Mouse (Mus musculus): ENCODE measurements at regions not wholly inside any gene's neighbourhood (a gene's known extent, or its start where the extent isn't known, plus 50 kb on each side); places are given as distances from the start of the nearest gene placed in this dataset.

DNA sequence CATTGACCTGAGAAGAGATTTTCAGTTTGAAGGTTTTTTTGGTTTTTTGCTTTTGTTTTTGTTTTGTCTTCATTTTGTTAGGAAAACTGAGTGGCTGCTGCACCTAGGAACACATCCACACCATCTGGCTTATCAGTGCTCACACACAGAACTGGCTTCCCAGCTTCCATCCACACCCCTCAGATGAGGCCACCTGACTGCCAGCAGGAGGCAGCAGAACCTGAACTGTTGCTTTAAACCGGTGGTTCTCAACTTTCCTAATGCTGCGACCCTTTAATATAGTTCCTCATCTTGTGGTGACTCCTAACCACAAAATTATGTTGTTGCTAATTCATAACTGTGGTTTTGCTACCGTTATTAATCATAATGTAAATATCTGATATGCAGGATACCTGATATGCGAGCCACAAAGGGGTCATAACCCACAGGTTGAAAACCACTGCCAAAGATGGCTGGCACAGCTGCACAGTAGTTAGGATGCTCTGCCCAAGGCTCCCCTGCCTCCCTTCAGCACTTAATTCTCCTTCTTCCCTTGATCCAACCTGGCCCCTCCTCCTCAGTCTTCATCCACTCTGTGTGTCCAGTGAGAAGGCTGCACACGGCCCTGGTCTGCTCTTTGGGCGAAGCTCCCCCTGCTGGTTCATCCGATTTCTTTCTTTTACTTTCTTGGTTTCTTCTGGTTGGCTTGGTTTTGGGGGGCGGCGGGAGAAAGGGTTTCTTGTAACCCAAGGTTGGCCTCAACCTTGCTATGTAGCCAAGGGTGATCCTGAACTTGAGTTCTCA lies 126.5 kb downstream of the Il20rb start:
- H3K9ac ChIP-seq (replicated peaks; ENCODE audit: low read depth) = no peak overlapping the region
- no peaks in the 10 kb centered on the region for H3K36me3 ChIP-seq (ENCODE audit: insufficient read depth, low read length)
- TF ChIP-seq CTCF (IDR thresholded peaks at IDR 0.05) = peak; percentile 57
- no peak for TF ChIP-seq EP300 (IDR thresholded peaks at IDR 0.05)
- ATAC-seq (peak; percentile 26; the same call in 1 of the 2 replicates), DNase-seq (ENCODE audit: low spot score) (peak; percentile 23)
- no peaks in the 10 kb centered on the region for H3K4me1 ChIP-seq (ENCODE audit: insufficient read depth, low read depth, low read length)
- H3K4me2 ChIP-seq (replicated peaks; ENCODE audit: low read depth, low read length) = no peak overlapping the region
- H3K27me3 ChIP-seq (replicated peaks; ENCODE audit: insufficient read depth, low read length) = no peaks in the 10 kb centered on the region
- H3K27ac ChIP-seq (ENCODE audit: low read length) = no peak overlapping the region
- no peak overlapping the region for H3K4me3 ChIP-seq (ENCODE audit: low read depth, low read length)
- 69% methylated on average over 9 of the region's 9 CpGs for WGBS
- H3K9me3 ChIP-seq (ENCODE audit: low read length) = no peaks in the 10 kb centered on the region

- no peaks in the 10 kb centered on the region for H3K36me3 ChIP-seq (ENCODE audit: insufficient read depth, low read length)
- no peak for ATAC-seq
- H3K4me3 ChIP-seq (ENCODE audit: low read depth, low read length) = no peak overlapping the region
- H3K4me1 ChIP-seq (ENCODE audit: insufficient read depth, low read depth, low read length) = no peaks in the 10 kb centered on the region
- no peaks in the 10 kb centered on the region for H3K9me3 ChIP-seq (ENCODE audit: low read length)
- H3K9ac ChIP-seq (replicated peaks; ENCODE audit: low read depth) = no peak overlapping the region
- TF ChIP-seq CTCF (IDR thresholded peaks at IDR 0.05) (no peak), EP300 (IDR thresholded peaks at IDR 0.05) (no peak)
- H3K4me2 ChIP-seq (replicated peaks; ENCODE audit: low read depth, low read length) = no peak overlapping the region
- no peak overlapping the region for H3K27ac ChIP-seq (ENCODE audit: low read length)
- no peaks in the 10 kb centered on the region for H3K27me3 ChIP-seq (replicated peaks; ENCODE audit: insufficient read depth, low read length)
- DNase-seq (ENCODE audit: low spot score) = no peak
- 37% methylated on average over 12 of the region's 12 CpGs for WGBS
Observed at GRCm38 (mm10) chr9:100357553-100357952, 129.0 kb downstream of the Il20rb start.

GRCm38 (mm10) chr9:100340796-100341195 lies 145.8 kb downstream of the Il20rb start:
- TF ChIP-seq EP300 (IDR thresholded peaks at IDR 0.05) (no peak), CTCF (IDR thresholded peaks at IDR 0.05) (no peak)
- no peak overlapping the region for H3K9ac ChIP-seq (replicated peaks; ENCODE audit: low read depth)
- no peaks in the 10 kb centered on the region for H3K4me1 ChIP-seq (ENCODE audit: insufficient read depth, low read depth, low read length)
- no peak overlapping the region for H3K4me2 ChIP-seq (replicated peaks; ENCODE audit: low read depth, low read length)
- no peaks in the 10 kb centered on the region for H3K36me3 ChIP-seq (ENCODE audit: insufficient read depth, low read length)
- ATAC-seq = no peak
- H3K4me3 ChIP-seq (ENCODE audit: low read depth, low read length) = no peak overlapping the region
- H3K27ac ChIP-seq (ENCODE audit: low read length) = no peak overlapping the region
- no peak for DNase-seq (ENCODE audit: low spot score)
- WGBS = 82% methylated on average over 8 of the region's 8 CpGs
- no peaks in the 10 kb centered on the region for H3K9me3 ChIP-seq (ENCODE audit: low read length)
- H3K27me3 ChIP-seq (replicated peaks; ENCODE audit: insufficient read depth, low read length) = no peaks in the 10 kb centered on the region

DNA sequence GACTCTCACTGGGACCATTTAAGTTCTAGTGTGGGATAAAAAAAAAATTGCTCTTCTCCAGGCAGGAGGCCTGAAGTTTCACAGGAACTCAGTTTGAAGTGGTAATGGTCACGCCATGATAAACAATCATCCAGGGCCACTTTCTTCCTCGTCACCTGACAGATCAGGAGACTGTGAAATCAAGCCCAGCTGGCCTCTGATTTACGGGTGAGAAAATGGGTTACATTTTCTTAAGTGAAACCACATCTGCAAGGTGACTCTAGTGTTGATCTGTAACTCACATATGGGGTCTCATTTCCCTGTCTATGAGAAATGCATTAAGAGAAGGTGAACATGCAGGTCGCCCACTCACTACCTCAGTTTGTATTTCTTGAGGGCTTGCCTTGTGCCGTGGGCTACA lies 178.8 kb downstream of the Il20rb start:
- Histone ChIP-seq H3K4me1 (ENCODE audit: insufficient read depth, low read depth, low read length) (no peaks in the 10 kb centered on the region), H3K4me2 (replicated peaks; ENCODE audit: low read depth, low read length) (no peak overlapping the region), H3K27me3 (replicated peaks; ENCODE audit: insufficient read depth, low read length) (no peaks in the 10 kb centered on the region), H3K4me3 (ENCODE audit: low read depth, low read length) (no peak overlapping the region), H3K9me3 (ENCODE audit: low read length) (no peaks in the 10 kb centered on the region), H3K36me3 (ENCODE audit: insufficient read depth, low read length) (no peaks in the 10 kb centered on the region), H3K9ac (replicated peaks; ENCODE audit: low read depth) (no peak overlapping the region), H3K27ac (ENCODE audit: low read length) (no peak overlapping the region)
- no peak for TF ChIP-seq CTCF (IDR thresholded peaks at IDR 0.05)
- no peak for TF ChIP-seq EP300 (IDR thresholded peaks at IDR 0.05)
- WGBS = 50% methylated on average over 5 of the region's 5 CpGs
- DNase-seq (ENCODE audit: low spot score) = no peak
- ATAC-seq = no peak

DNA sequence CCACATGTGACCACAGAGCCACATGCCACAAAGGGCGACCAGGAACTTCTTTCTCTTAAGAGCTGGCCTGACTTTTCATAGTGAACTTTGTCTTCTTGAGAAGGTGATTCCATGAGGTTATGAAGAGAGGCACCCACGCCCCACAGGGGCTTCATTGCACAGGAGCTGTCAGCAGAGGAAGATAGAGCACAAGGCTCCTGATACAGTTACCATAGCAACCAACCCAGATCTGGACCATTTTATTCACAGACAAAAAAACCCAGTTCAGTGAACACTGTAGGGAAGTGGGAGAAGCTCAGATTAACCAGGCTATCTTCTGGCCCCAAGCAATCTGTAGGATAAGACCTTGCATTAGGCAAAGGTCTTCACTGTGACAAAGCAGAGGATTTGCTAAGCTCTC lies 179.2 kb downstream of the Il20rb start:
- Histone ChIP-seq H3K4me2 (replicated peaks; ENCODE audit: low read depth, low read length) (no peak overlapping the region), H3K27me3 (replicated peaks; ENCODE audit: insufficient read depth, low read length) (no peaks in the 10 kb centered on the region), H3K9ac (replicated peaks; ENCODE audit: low read depth) (no peak overlapping the region), H3K27ac (ENCODE audit: low read length) (no peak overlapping the region), H3K36me3 (ENCODE audit: insufficient read depth, low read length) (no peaks in the 10 kb centered on the region), H3K4me1 (ENCODE audit: insufficient read depth, low read depth, low read length) (no peaks in the 10 kb centered on the region), H3K9me3 (ENCODE audit: low read length) (no peaks in the 10 kb centered on the region), H3K4me3 (ENCODE audit: low read depth, low read length) (no peak overlapping the region)
- DNase-seq (ENCODE audit: low spot score) (no peak), ATAC-seq (no peak)
- 57% methylated on average over 2 of the region's 2 CpGs for WGBS
- no peak for TF ChIP-seq EP300 (IDR thresholded peaks at IDR 0.05)
- TF ChIP-seq CTCF (IDR thresholded peaks at IDR 0.05) = no peak

- 44% methylated on average over 6 of the region's 6 CpGs for WGBS
- DNase-seq (ENCODE audit: low spot score) = peak; percentile 24
- H3K4me3 ChIP-seq (ENCODE audit: low read depth, low read length) = no peak overlapping the region
- ATAC-seq = no peak; the same call in 1 of the 2 replicates
- no peaks in the 10 kb centered on the region for H3K27me3 ChIP-seq (replicated peaks; ENCODE audit: insufficient read depth, low read length)
- no peak overlapping the region for H3K4me2 ChIP-seq (replicated peaks; ENCODE audit: low read depth, low read length)
- no peak overlapping the region for H3K27ac ChIP-seq (ENCODE audit: low read length)
- H3K9me3 ChIP-seq (ENCODE audit: low read length) = no peaks in the 10 kb centered on the region
- H3K36me3 ChIP-seq (ENCODE audit: insufficient read depth, low read length) = no peaks in the 10 kb centered on the region
- no peaks in the 10 kb centered on the region for H3K4me1 ChIP-seq (ENCODE audit: insufficient read depth, low read depth, low read length)
- TF ChIP-seq EP300 (IDR thresholded peaks at IDR 0.05) = no peak
- no peak for TF ChIP-seq CTCF (IDR thresholded peaks at IDR 0.05)
- H3K9ac ChIP-seq (replicated peaks; ENCODE audit: low read depth) = no peak overlapping the region
Observed at GRCm38 (mm10) chr9:100303762-100304161, 182.8 kb downstream of the Il20rb start.
